Mouse (Mus musculus): ENCODE measurements at regions not wholly inside any gene's neighbourhood (a gene's known extent, or its start where the extent isn't known, plus 50 kb on each side); places are given as distances from the start of the nearest gene placed in this dataset.

DNA sequence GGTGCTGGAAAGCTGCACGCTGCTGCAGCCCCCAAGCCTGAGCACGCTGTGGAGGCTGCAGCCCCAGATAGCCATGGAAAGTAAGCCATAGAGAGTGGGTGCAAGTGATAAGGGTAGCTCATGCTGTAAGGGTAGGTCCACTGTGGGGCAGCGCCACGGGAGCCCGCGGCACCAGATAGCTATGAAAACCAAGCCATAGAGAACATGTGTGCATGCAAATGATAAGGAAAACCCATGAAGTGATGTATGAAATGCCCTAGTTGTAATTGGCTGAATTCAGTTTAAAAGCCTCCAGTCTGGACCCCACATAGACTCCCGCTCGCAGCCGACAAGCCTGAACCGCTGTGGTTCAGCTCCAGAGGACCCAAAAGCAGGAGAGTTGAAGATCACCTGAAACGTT lies 58.8 kb upstream of the L3mbtl3 start:
- DNase-seq = no peak

DNA sequence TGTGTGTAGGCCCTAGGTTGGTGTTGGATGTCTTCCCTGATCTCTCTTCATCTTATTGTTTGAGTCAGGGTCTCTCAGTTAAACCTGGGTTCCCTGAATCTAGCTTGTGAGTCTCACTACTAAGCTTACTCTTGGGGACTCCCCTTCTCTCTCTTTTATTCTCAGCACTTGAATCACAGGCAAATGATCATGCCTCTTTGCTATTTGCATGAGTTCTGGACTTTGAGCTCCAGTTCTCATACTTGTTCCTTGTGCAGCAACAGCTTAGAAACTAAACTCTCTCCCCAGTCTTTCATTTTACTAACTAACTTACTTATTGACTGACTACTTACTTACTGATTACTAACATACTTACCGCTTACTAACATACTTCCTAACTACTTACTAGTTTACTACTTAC lies 64.9 kb upstream of the L3mbtl3 start:
- DNase-seq = no peak

DNA sequence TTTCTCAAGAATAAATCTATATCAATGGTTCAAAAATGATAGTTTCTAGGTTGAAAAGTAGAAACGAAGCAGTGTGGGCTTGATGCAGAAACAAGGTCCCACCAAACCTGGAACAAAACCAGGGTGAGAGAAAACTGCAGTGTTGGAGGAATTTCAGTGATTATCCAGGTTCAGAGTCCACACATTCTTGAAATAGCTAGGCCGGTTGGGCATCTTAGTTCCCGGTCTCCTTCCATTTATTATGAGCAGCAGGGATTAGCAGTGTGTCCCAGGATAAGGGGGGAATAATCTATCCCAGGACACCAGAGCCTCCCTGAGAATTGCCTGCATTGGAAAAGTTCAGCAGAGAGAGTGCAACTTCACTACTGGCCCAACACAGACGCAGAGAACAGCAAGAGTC lies 108.5 kb upstream of the L3mbtl3 start:
- DNase-seq = no peak

DNA sequence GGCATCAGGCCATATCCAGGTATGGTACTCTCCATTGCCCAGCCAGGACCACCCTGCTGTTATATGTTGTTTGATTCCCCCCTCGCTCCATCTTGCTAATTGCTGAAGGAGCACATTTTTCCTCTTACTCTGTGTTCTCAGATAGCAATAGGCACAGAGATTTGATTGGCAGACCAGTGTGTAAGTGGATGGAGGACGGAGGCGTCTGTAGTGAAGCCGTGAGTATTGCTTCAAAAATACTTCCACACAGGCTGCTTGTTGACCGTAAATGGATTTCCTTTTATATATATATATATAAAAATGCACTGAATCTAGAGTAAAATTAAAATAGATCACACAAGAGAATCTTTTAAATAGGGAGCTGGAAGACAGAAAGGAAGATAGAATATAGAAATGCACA lies 115.6 kb upstream of the L3mbtl3 start:
- DNase-seq = no peak

DNA sequence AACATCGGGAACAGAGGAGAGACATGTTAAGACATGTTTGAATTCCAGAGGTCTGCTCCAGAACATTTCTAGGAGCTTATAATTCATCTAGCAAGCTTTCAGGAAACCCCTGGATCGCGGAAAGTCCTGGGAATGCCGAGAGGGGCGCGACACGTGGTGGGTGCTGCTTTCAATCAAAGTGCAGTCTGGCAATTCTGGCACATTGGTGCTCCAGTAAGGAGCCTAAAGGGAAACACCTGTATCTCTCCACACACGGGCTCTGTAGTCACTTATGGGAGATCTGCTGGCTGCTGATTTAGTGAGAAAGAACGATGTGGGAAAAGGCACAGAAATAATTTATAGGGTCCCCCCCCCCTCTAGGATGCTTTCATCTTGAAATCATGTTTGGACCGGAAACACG lies 116.4 kb upstream of the L3mbtl3 start:
- DNase-seq = no peak

DNA sequence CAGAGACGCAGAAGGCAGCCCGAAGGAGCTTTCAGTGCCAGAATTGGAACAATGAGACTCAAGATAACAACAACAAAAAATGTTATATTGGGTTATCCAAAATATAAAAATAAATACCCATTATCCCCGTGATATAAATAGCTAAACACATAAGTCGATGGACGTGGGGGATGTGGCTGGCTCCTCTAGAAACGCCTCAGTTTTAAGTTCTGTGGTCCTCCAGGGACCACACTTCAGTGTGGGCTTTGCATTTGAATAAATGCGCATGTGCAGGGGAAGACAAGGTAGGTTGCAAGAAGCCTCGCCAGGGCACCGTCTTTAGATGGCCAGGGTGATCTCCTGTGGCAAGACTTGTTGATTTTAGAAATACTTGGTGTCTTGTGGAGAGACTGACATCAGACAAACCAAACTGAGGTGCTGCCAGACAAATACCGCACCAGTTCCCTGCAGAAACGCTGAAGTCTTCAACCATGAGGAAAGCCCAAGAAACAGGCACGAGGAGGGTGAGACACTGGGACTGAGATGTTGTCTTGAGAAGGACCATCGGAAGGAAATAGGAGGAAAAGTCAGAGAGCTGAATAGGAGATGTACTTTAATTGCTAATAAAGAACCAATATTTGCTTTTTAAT lies 117.2 kb upstream of the L3mbtl3 start:
- no peak for DNase-seq

DNA sequence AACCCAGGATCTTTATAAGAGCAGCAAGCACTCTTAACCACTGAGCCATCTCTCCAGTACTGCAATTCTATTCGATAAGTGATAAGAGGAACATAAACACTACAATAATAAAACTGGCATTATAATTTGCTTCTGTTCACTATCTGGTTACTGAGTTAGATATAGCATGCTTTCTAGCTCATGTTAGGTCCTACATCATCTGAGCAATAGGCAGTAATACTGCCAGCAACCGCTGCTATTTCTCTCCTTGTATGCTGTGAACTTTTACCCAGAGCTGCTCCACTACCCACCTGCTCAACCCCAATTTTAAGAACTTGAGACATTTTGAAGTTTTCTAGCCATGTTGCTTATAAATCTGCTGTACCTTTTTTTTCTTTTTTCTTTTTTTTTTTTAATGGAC lies 118.0 kb upstream of the L3mbtl3 start:
- DNase-seq = no peak

DNA sequence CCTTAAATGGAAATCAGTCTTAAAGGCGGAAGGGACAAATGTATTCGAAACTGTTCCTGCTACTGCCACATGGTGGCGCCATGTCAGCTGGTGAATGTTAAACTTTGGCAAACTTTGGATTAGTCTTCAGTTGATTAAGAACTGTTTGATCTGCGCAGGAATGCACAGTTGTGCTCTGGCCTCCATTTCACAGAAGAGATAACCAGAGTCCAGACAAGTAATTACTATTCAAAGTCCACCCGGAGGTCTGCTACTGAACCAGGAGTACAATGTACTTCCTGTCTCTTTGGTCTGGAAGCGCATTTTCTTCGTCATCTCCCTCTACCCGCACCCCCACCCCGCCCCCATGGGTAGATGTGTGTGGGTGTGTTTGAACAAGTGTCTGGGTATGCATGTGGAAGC lies 118.6 kb upstream of the L3mbtl3 start:
- DNase-seq = peak; percentile 7 to 14

DNA sequence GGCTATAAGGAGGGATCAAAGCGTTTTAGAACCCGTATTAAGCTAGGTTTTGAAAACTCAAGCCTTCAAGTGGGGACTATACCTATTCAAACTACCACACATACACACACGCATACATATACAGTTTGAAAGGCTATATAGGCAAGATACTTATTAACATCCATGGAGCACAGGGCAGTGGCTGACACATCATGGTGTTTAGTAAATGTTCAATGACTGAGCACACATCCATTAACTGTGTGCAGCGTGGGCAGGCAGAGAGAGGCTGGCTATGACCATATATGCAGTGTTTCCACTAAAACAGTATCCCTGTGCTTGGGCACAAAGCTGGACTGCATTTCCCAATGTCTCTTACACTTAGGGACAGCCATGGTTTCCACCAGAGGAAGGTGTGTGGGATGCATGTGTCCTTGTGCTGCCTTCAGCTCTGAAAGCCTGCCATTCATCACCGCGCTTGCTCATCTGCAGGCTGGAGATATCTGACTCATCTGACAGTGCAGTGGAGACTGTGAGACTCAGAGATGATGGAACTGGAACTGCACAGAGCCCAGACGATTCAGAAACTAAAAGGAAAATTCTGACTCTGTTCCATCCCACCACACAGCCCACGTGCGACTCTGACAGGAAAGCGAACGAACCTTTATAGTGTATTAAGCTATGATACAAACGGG lies 124.6 kb upstream of the L3mbtl3 start:
- peak in 1 of 2 experiments; percentile 9 for DNase-seq

DNA sequence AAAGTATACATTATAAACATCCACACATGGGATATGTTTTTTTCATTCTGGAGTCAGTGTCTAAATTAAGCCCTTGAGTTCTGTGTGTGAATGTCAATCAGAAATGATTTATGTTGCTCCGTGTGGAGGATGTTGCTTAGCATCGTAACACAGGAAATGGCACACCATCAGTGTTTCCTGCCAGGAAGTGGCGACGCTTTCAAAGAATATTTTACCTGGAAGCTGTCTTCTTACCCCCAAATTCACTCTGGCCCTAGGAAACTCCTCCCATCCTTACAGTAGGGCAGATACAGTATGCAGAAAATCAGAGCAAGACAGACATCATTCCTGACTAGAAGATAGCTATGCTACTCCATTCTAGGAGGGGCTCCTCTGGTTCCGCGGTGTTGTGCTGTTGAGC lies 145.1 kb upstream of the L3mbtl3 start:
- DNase-seq = no peak

DNA sequence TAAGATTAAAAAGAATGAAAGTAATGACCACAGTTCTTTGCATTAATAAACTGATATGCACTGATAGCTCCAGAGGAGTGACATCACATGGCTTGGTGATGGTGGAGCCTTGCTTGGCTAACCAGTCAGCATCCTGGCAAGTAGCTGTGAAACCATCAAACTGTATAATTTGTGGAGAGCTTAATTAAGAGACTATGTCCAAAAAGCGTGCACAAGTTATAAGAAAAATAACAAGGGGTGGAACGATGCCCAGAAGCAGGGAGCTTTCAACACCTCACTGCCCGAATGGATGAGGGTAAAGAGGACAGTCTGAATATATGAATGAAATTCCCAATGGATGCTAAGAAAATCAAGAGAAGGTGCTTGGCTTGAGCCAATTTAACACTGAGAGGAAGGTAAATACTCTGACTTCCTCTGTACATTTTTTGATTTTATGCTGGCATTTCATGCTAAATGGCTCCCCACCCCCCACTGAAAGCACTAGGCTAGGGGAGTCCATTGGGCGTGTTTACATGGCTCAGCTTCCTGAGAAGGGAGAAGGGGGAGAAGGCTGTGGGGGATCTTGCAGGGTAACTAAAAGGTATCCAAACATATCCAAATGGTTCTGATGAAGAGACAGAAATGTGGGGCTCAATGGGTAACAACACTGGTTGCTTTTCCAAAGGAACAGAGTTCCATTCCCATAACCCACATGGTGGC lies 150.2 kb upstream of the L3mbtl3 start:
- no peak for DNase-seq

DNA sequence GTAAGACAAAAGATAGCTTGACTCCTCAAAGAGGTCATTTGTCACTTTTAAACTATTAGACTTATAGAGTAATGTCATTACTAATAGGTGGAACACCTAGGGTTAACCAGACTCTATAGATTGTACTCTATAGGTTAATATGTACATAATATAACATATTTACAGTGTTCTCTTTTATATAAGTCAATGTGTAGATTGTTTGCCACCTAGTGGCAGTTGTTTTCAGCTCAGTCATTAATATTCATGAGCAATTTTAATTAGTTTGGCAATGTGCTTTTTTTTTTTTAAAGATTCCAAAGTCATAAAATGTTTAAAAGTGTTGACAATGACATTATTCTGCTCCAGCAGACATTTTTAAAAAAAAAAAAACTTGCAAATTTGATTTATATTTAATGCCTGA lies 164.4 kb upstream of the L3mbtl3 start:
- DNase-seq = no peak

DNA sequence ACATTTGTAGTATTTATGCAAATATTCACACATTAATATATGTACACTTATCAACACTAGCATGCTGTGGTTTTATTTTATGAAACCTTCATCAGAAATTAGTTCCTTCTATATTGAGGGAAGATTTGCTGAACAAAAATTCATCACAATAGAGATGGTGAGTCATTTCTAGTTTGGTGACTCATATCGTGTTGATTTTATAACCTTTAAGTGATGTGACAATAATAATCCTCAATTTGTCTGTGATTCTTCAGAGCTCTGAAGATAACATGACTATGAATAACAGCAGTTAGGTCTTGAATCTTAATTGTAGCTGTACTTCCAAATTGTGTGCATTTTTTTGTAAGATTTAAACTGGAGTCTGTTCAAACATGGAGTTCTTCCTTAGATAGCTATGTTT lies 168.3 kb upstream of the L3mbtl3 start:
- no peak for DNase-seq

DNA sequence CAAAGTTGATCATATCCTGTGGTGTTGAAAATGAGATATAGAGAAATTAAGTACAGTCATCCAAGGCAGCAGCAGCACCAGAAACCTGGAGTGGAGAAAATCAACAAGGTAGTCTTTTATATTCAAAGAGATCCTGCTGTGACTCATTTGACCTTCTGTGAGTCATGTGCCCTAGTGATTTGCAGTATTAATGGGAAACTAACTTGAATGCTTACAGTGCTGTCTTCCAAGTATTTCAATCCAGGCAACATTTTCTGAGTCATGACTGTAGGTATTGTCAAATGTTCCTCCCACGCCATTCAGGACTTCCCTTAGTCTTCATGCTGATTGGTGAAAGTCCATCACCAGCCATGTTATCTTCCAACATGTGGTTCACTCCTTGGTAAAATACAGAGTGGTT lies 169.0 kb upstream of the L3mbtl3 start:
- no peak for DNase-seq

DNA sequence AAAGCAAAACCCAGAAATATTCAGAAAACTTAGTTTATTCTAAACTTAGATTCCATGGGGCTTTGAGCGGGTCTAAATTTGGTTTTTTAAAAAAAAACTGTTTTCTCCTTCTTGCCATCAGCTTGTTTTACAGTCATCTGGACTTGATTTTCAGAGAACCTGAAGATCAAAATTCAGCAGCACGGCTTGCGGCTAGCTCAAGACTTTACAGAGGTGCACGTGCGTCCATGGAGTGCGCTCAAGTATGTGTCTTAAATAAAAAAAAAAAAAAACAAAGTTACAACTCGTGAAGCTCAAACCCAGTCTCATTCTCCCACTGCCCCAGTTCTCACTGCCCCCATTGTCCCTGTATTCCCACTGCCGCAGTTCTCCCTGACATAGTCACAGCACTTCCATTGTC lies 180.5 kb upstream of the L3mbtl3 start:
- DNase-seq = no peak

DNA sequence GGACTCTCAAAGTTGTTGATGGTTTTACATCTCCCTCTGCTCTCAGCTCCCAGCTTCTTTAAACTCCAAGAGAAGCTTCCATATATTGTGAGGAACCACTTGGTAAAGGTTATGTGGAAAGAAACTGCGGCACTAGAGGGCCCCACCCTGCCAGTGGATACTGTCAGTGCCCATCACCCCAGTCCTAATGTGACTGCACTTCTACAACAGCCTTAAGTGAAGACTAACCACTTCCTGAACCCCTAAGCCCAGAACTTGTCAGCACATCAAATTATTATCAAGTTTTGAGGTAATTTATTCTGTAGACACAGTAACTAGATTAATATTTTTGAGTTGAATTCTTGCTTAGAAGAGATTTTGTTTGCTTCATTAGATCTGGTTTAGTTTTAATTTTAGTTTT lies 182.3 kb upstream of the L3mbtl3 start:
- DNase-seq = no peak

DNA sequence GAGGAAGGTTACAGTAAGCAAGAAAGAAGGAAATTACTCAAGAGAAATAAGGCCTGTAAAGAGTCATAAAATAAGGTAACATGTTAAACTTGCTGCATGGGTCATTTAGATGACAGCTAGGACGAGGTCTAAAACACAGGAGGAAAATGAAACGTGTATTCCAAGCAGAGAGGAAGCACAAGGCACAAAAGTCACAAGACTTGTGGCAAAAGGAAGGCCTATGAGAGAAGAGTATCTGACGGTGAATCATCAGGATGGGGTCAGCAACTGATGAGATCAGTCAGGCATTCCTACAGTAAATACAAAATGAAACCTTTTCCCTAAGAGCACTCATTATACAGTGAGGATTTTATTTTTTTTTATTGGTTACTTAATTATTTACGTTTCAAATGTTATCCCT lies 183.6 kb upstream of the L3mbtl3 start:
- DNase-seq = no peak

DNA sequence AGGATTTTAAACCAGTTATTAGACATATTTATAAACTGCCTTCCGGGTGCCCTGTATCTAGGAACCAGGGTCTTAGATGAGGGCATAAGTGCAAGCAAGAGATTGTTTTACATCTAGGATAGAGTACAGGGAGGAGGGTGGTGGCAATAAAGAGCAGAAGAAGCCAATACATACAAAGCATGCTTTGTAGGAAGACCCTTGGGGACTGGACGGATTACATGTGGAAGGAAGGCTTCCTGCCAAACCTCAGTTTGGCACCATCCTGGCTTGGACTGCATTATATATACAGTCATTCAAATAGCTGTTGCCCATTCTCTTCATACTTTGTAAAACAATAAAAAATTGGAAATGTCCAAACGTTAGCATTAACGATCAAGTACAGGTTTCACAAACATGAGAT lies 184.7 kb upstream of the L3mbtl3 start:
- DNase-seq = no peak

DNA sequence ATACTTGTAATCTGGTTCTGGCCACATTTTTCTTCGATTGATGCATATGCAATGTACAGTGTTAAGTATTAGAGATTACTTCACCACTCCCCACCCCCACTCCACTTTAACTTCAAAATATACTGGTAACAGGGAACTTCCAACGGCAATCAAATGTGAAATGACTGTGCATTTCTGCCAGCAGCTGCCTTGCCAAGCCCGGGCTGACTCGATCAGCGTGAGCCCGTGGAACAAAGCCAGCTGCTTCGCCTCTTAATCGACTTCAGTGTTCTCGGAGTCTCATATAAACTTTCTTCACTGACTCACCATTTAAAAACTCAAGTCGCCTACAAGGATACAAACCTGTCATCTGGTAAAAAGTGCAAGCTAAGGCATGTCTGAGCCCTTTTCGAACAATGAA lies 188.7 kb upstream of the L3mbtl3 start:
- peak; percentile 10 to 24 for DNase-seq

DNA sequence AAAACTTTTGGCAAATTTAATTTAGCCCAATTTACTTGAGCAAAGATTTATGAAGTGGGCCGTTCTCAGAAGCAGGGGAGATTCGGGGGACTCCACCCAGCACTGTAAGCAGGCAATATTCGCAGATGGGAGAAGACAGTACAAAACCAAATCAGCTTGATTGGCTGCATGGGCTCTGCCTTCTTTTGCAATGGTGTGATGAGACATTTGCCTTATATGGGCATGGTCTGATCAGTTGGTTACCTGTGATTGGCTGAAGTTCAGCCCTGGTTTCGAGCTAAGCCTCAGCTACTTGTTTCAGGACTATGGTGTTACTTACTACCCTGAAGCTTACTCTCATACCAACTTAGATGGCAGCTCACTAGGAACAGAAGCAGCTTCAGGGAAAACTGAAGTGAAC lies 185.6 kb upstream of the Arhgap18 start:
- DNase-seq = no peak

DNA sequence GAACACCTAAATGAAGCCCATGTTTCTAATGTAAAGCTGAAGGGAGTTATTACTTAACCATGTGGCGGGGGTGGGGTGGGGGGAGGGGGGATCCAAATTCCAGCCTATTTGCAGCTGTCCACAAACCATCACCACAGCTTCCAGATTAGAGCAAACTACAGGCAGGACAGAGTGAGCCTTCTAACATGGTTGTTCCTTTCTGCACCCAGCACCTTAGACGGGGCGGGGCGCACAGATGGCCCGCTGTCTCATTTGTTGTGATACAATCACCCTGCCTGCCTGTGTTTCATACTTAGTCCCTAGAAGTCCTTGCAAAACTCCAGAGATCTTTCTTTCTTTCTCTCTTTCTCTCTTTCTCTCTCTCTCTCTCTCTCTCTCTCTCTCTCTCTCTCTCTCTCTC lies 182.8 kb upstream of the Arhgap18 start:
- no peak for DNase-seq

DNA sequence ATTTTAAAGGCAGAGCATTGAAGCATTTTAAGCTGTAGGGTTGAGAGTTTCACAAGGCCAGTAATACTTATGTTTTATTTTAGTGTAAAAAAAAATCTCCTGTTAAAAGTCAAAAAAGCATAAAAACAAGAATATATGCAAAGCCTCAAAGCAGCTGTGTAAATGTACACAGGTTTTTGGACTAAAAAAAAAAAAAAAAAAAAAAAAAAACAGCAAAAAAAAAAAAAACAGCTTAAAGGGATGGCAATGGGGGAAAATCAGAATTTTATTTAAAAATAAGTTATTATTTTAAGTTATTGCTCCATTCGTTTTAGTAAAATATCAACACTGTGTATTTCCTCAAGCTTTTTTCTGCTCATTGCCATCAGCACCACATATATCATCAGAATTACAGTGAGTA lies 181.8 kb upstream of the Arhgap18 start:
- no peak for DNase-seq

DNA sequence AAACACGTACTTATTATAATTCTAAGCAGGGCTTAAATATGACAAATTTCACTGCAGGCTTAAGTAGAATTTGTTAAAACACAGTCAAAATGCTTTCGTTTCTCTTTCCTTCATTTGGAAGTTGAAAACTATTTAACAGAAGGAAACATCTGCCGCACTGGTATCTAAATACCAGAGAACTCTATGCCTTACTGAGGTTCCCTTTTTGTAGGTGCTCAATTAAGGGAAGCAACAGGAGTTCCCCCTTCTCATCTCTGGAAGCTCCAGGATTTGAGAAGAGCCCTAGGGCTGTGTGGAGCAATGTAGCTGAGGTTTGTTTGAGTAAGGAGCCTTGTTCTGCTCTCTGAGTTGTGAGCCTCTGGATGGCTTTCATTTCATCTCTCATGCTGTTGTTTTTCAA lies 177.1 kb upstream of the Arhgap18 start:
- no peak for DNase-seq

DNA sequence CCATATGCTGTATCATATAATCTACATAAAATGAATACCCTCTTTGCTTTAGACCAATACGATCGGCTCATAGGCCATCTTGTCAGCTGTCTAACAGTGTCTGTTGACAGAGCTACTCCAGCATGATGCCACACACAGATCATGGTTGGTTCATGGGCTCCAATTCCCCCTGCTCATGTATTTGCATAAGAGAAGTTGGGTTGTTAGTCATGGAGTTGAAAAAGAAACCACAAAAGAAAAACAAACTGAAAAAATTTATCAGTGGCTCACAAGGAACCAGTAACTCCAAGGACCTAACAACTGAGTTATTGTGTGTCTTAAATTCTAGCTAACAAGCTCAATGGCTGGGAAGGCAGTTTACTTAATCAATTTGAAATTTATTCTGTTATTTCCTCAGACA lies 176.1 kb upstream of the Arhgap18 start:
- DNase-seq = no peak

All from layer of hippocampus, postnatal 36 days (tissue).